Mouse (Mus musculus): ENCODE data around the gene Gm3115.
"Not testable (repeated sequence)": the region's sequence is repeated elsewhere in the genome, so short reads cannot be mapped to it uniquely, and the experiment has no call there.

Gene Gm3115

DNA sequence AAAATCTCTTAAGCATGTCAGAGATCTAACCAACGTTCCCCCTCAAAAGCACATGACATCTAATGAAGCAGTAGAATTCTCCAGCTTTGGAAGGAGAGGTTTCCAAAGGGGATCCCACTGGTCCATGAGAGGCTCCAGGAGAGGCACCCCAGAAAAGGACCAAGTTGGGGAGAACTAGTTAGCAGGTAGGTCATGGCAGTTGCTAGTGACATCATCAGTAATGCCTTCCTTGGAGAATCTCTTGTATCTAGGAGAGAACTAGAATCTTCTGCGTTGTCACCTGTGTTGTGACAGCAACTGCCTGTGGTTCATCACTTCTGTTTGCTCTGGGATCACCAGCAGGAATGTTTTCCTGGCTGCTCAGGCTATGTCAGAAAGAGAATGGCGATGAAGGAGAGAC, at the start of gene Gm3115:
Gene Gm3115 (plus strand): TSS at position 301 of the 400 bp plus-strand sequence.
- not testable (repeated sequence) for DNase-seq

DNA sequence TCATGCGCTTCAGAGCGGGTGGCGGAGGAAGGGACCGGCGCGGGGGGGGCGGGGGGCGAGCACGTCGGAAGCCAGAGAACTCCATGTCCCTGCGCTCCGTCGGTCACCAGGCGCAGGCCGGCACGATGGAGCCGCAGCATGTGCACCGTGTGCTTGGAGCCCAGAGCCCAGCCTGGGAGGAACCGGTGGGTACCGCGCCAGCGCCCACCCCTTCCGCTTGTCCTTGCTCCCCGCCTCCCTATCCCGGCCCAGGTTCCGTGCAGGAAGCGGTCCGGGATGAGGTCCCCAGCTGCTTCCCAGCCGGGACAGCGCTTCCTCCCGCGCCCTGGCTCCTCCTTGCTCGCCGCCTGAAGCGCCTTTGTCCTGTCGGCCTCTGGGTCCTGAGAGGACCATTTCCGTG, 26.5 kb downstream of the Gm3115 start, which contains the start of gene Gm8108:
Gene Gm8108 (plus strand): TSS at position 101 of the 400 bp plus-strand sequence.
- peak; percentile 21 to 41 for DNase-seq

DNA sequence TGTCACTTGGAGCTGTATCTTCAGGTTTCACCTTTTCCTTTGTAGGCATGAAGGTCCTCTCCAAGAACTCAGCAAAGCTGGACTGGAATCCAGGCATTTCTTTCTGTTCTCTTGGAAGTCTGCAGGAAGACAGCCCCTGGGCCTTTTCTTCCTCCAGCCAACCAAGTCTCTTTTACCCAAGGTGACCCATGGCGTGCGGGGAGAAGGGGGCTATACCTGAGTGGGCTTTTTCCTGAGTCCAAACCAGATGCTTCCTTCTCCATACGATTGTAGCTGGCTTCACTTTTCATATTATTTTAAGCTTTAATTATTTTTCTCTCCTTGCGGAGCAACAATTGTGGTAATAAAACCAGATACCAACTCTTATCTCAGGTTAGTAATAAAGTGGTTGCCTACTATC, 57.7 kb downstream of the Gm3115 start:
- peak in 1 of 2 experiments; percentile 1 for DNase-seq
